Mouse (Mus musculus): ENCODE data around the gene 1500011B03Rik.
"Not testable (repeated sequence)": the region's sequence is repeated elsewhere in the genome, so short reads cannot be mapped to it uniquely, and the experiment has no call there.

- not testable (repeated sequence) for TF ChIP-seq CTCF, EP300 (IDR thresholded peaks at IDR 0.05; ENCODE audit: low read depth)
These were observed 30.1 kb upstream of the 1500011B03Rik start, which contains the start of gene 4930519G04Rik for GRCm38 (mm10) chr5:114853364-114853763.

Measured in liver, postnatal 0 days (tissue).